Mouse (Mus musculus) small intestine, adult 2 months (tissue): ENCODE data around the gene Mllt10.

Experiments
- CTCF ChIP-seq: fragments of 200-500 bp; IDR thresholded peaks from 2 replicates; pipeline ENCODE4 v1.5.1; 2012; ENCODE audit warnings: low read depth, mild to moderate bottlenecking, control low read depth, inconsistent platforms, low read length, moderate library complexity, mixed read lengths; ENCODE audit not compliant: insufficient replicate concordance, insufficient read length; ENCODE audit errors: extremely low read depth
- POLR2A ChIP-seq: fragments of 200-500 bp; IDR thresholded peaks from 2 replicates; pipeline ENCODE4 v1.6.1; 2012; ENCODE audit warnings: low read depth, mild to moderate bottlenecking, control low read depth, inconsistent platforms, low read length, moderate library complexity

- TF ChIP-seq POLR2A (no peak), CTCF (no peak)
These were observed 84.6 kb downstream of the Mllt10 start for GRCm38 (mm10) chr2:18139646-18140045.
